In genomic region chr15:102920619-102921018, GRCm38 (mm10) we compare ENCODE assay signal across 8 mouse cellular contexts. TPM values are rescaled to one million over a fixed set of nuclear protein-coding genes. Genes with fewer than 3 reads are reported as not detected.
DNase-seq lines count a peak whose midpoint lies in the region; ATAC-seq and TF ChIP-seq lines count a peak whose summit lies in the region.

No protein-coding gene starts in this region.

- peak overlapping the region; percentile 17 for H3K4me3 ChIP-seq in intestine, embryonic 15.5 days (replicated peaks)
- H3K4me3 ChIP-seq in testis, adult 2 months (ENCODE audit: control insufficient read depth, low read depth, low read length), result 0 out of 2 replicates have a peak overlapping the region, but pooled peaks have one; percentile 16

- peak; percentile 18 for DNase-seq in c-Kit-positive CD71-negative TER-119-negative erythroid progenitor cells, embryonic 14.5 days (ENCODE audit: low read depth)
- peak; percentile 54 to 70 for DNase-seq in gastrocnemius, postnatal 4 days (ENCODE audit: low spot score in 2 of 2)
- peak; percentile 7 for DNase-seq in lung, postnatal 25 days (ENCODE audit: low spot score)
- no peak for DNase-seq in right cerebral cortex, postnatal 10 days (ENCODE audit: low spot score in 2 of 2)
- DNase-seq in left cerebral cortex, adult 11 months (ENCODE audit: low spot score), result no peak

- WGBS in intestine, embryonic 15.5 days, result under 1% methylated on average over 20 of the region's 20 CpGs

- no peak for TF ChIP-seq POLR2A in testis, adult 2 months (IDR thresholded peaks at IDR 0.05; ENCODE audit: control insufficient read depth, low read depth, low read length)

- peaks cover 9% of the 10 kb centered on the region; the same call in 1 of the 2 replicates for H3K4me1 ChIP-seq in intestine, embryonic 15.5 days (replicated peaks)
- H3K4me1 ChIP-seq in testis, adult 2 months (ENCODE audit: control insufficient read depth, insufficient read depth, low read length), result peaks cover 9% of the 10 kb centered on the region

- H3K9ac ChIP-seq in intestine, embryonic 15.5 days, result no peak overlapping the region

- H3K4me2 ChIP-seq in intestine, embryonic 15.5 days (replicated peaks), result peak overlapping the region; percentile 49

- no peaks in the 10 kb centered on the region for H3K9me3 ChIP-seq in intestine, embryonic 15.5 days

- H3K27ac ChIP-seq in intestine, embryonic 15.5 days, result no peak overlapping the region
- H3K27ac ChIP-seq in testis, adult 2 months (ENCODE audit: control insufficient read depth, insufficient read depth, low read depth, low read length), result no peak overlapping the region

- TF ChIP-seq CTCF in testis, adult 2 months (IDR thresholded peaks at IDR 0.05; ENCODE audit: control insufficient read depth, insufficient read depth, insufficient replicate concordance, low read depth, low read length), result no peak

- H3K27me3 ChIP-seq in intestine, embryonic 15.5 days (replicated peaks), result peaks cover 95% of the 10 kb centered on the region
- H3K27me3 ChIP-seq in testis, adult 2 months (ENCODE audit: control insufficient read depth, insufficient read depth, low read length), result peaks cover 10% of the 10 kb centered on the region

- H3K36me3 ChIP-seq in intestine, embryonic 15.5 days, result no peaks in the 10 kb centered on the region
- H3K36me3 ChIP-seq in testis, adult 2 months (ENCODE audit: control insufficient read depth, insufficient read depth, low read length), result no peaks in the 10 kb centered on the region

- ATAC-seq in CD4-positive, CD25-positive, alpha-beta regulatory T cell, adult 4 months, result peak; percentile 26
- ATAC-seq in intestine, embryonic 15.5 days, result peak; percentile 66

RNA-seq across cellular contexts. Expression of gene Hoxc13, which starts 0.3 kb away (rescaled TPM):
- not detected for polyA plus RNA-seq in CD4-positive, CD25-positive, alpha-beta regulatory T cell, adult 4 months (2017; shearing (Covaris generic))
- total RNA-seq in gastrocnemius, postnatal 4 days (2021), result not detected
- not detected in 2 replicates for polyA plus RNA-seq in intestine, embryonic 15.5 days (2015; fragmentation: Nextera tagmentation; extraction: Ambion mirVana)
- polyA plus RNA-seq in testis, adult 2 months (2012; rRNA removed), result not detected in 2 replicates

RNA-seq across cellular contexts. Expression of gene Hoxc12, which starts 15.9 kb away (rescaled TPM):
- polyA plus RNA-seq in CD4-positive, CD25-positive, alpha-beta regulatory T cell, adult 4 months (2017; shearing (Covaris generic)), result not detected
- not detected for total RNA-seq in gastrocnemius, postnatal 4 days (2021)
- polyA plus RNA-seq in intestine, embryonic 15.5 days (2015; fragmentation: Nextera tagmentation; extraction: Ambion mirVana), result not detected in 2 replicates
- not detected in 2 replicates for polyA plus RNA-seq in testis, adult 2 months (2012; rRNA removed)

RNA-seq across cellular contexts. Expression of gene Hoxc11, which starts 33.6 kb away (rescaled TPM):
- not detected for polyA plus RNA-seq in CD4-positive, CD25-positive, alpha-beta regulatory T cell, adult 4 months (2017; shearing (Covaris generic))
- 10 to 100 TPM; 11.0 to 12.0 TPM for total RNA-seq in gastrocnemius, postnatal 4 days (2021)
- not detected in 2 replicates for polyA plus RNA-seq in intestine, embryonic 15.5 days (2015; fragmentation: Nextera tagmentation; extraction: Ambion mirVana)
- polyA plus RNA-seq in testis, adult 2 months (2012; rRNA removed), result not detected in 2 replicates

RNA-seq across cellular contexts. Expression of gene Hoxc10, which starts 46.0 kb away (rescaled TPM):
- polyA plus RNA-seq in CD4-positive, CD25-positive, alpha-beta regulatory T cell, adult 4 months (2017; shearing (Covaris generic)), result not detected
- total RNA-seq in gastrocnemius, postnatal 4 days (2021), result 10 to 100 TPM; 45.2 to 46.4 TPM
- 1.9 and 2.6 TPM in 2 replicates for polyA plus RNA-seq in intestine, embryonic 15.5 days (2015; fragmentation: Nextera tagmentation; extraction: Ambion mirVana)
- polyA plus RNA-seq in testis, adult 2 months (2012; rRNA removed), result 0.29 and 0.31 TPM in 2 replicates

RNA-seq across cellular contexts. Expression of gene Hoxc5, which starts 46.6 kb away (rescaled TPM):
- not detected for polyA plus RNA-seq in CD4-positive, CD25-positive, alpha-beta regulatory T cell, adult 4 months (2017; shearing (Covaris generic))
- total RNA-seq in gastrocnemius, postnatal 4 days (2021), result 1 to 10 TPM; 4.1 to 5.0 TPM
- 7.7 and 10.1 TPM in 2 replicates for polyA plus RNA-seq in intestine, embryonic 15.5 days (2015; fragmentation: Nextera tagmentation; extraction: Ambion mirVana)
- 0.53 and 0.66 TPM in 2 replicates for polyA plus RNA-seq in testis, adult 2 months (2012; rRNA removed)

Comparison
In these comparisons a context has a peak if more than half of its experiments do, and no peak if none do; other contexts are left out.
1. DNase-seq: peak in c-Kit-positive CD71-negative TER-119-negative erythroid progenitor cells, embryonic 14.5 days (single experiment), gastrocnemius, postnatal 4 days (2 of 2) and lung, postnatal 25 days (single experiment); none in right cerebral cortex, postnatal 10 days (0 of 2) and left cerebral cortex, adult 11 months (single experiment).